Mouse (Mus musculus) heart, adult 2 months (tissue): ENCODE data around the gene Pheta1.

Experiments
- CTCF ChIP-seq: fragments of 200-600 bp; IDR thresholded peaks from 2 replicates; pipeline ENCODE4 v1.8.1; 2022; ENCODE audit warnings: antibody characterized with exemption, mild to moderate bottlenecking, moderate library complexity
- EP300 ChIP-seq: fragments of 200-500 bp; IDR thresholded peaks from 2 replicates; pipeline ENCODE4 v1.6.1; 2011; ENCODE audit warnings: low read depth, low read length, control low read depth; ENCODE audit not compliant: insufficient read depth
- POLR2A ChIP-seq: fragments of 200-500 bp; IDR thresholded peaks from 2 replicates; pipeline ENCODE4 v1.6.1; 2011; ENCODE audit warnings: mild to moderate bottlenecking, low read depth, low read length, control low read depth; ENCODE audit not compliant: insufficient read depth

GRCm38 (mm10) chr5:121876901-121877300 is 28.1 kb downstream of the Pheta1 start:
- TF ChIP-seq CTCF = no peak
- TF ChIP-seq POLR2A = no peak
- no peak for TF ChIP-seq EP300
